Mouse (Mus musculus) liver, embryonic 11.5 days (tissue): Measurements from ENCODE around the gene Ccdc40. TPM values are rescaled to one million over a fixed set of nuclear protein-coding genes. Genes with fewer than 3 reads are reported as not detected.

Experiments used
- ATAC-seq: fragments of 200-750 bp; cut with Nextera tagmentation; replicated peaks from 2 replicates; pipeline ENCODE4 v1.8.0; 2017; ENCODE audit warnings: moderate number of reproducible peaks, mild to moderate bottlenecking, moderate TSS enrichment, moderate library complexity; ENCODE audit not compliant: low FRiP score
- DNase-seq: peaks from one replicate; pipeline ENCODE4 v3.0.0-alpha.2; 2017; ENCODE audit warnings: low spot score
- H3K27ac ChIP-seq: fragments of 300-500 bp; sonication (generic); 2 replicates; pipeline ENCODE4 v1.5.1; 2014; ENCODE audit warnings: mild to moderate bottlenecking, low read depth, low read length, control low read depth
- H3K27me3 ChIP-seq: fragments of 300-500 bp; sonication (generic); replicated peaks from 2 replicates; pipeline ENCODE4 v1.6.1; 2014; ENCODE audit warnings: low read length, mixed read lengths; ENCODE audit not compliant: control insufficient read depth, insufficient read depth
- H3K36me3 ChIP-seq: fragments of 300-500 bp; sonication (generic); 2 replicates; pipeline ENCODE4 v1.6.1; 2014; ENCODE audit warnings: mild to moderate bottlenecking, low read length, moderate library complexity, mixed read lengths; ENCODE audit not compliant: control insufficient read depth, insufficient read depth
- H3K4me1 ChIP-seq: fragments of 300-500 bp; sonication (generic); replicated peaks from 2 replicates; pipeline ENCODE4 v1.6.1; 2014; ENCODE audit warnings: low read length, mixed read lengths; ENCODE audit not compliant: control insufficient read depth, insufficient read depth
- H3K4me2 ChIP-seq: fragments of 300-500 bp; sonication (generic); 2 replicates; pipeline ENCODE4 v1.6.1; 2014; ENCODE audit warnings: mild to moderate bottlenecking, control low read depth, moderate library complexity
- H3K4me3 ChIP-seq: fragments of 300-500 bp; sonication (generic); 2 replicates; pipeline ENCODE4 v1.5.1; 2014; ENCODE audit warnings: low read depth, low read length, control low read depth
- H3K9ac ChIP-seq: fragments of 300-500 bp; sonication (generic); 2 replicates; pipeline ENCODE4 v1.6.1; 2014; ENCODE audit warnings: low read depth, low read length, control low read depth
- H3K9me3 ChIP-seq: fragments of 300-500 bp; sonication (generic); 2 replicates; pipeline ENCODE4 v1.6.1; 2016; ENCODE audit warnings: low read length, inconsistent platforms, mixed read lengths; ENCODE audit not compliant: control insufficient read depth
- WGBS: fragments of 180-500 bp; shearing (Covaris S2); extraction: QIAGEN DNeasy Blood & Tissue Kit; methylation state at CpG from one replicate; pipeline ENCODE4 v1.1.7; 2014; 5-methylcytosine and 5-hydroxymethylcytosine counted together
- polyA plus RNA-seq: library from polyadenylated mRNA; unstranded; fragments of >200 nt; fragmentation: Nextera tagmentation; extraction: Ambion mirVana; gene quantifications from 2 replicates; pipeline ENCODE4 v1.2.1, GENCODE M21; 2014

Gene Ccdc40
- polyA plus RNA-seq, 1 experiment from 2014 or later: 4.1 TPM

DNA sequence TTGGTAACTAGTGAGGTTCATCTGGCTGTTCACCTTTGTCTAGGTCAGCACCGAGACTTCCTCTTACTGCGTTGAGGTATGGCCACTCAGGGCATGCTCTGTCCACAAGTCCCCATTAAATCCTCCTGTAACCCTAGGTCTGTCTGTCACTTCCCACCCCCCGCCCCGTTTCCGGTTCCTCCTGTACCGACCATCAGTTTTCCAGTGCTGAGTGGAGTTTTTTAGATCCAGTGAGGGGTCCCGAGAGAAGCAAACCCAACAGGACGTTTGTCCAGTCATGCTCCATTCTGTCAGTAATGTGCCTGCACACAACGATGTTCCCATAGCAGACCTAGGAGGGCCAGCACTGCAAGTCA is 29.8 kb downstream of the Ccdc40 start:
- H3K27ac ChIP-seq: no peak overlapping the region
- ATAC-seq: no peak

DNA sequence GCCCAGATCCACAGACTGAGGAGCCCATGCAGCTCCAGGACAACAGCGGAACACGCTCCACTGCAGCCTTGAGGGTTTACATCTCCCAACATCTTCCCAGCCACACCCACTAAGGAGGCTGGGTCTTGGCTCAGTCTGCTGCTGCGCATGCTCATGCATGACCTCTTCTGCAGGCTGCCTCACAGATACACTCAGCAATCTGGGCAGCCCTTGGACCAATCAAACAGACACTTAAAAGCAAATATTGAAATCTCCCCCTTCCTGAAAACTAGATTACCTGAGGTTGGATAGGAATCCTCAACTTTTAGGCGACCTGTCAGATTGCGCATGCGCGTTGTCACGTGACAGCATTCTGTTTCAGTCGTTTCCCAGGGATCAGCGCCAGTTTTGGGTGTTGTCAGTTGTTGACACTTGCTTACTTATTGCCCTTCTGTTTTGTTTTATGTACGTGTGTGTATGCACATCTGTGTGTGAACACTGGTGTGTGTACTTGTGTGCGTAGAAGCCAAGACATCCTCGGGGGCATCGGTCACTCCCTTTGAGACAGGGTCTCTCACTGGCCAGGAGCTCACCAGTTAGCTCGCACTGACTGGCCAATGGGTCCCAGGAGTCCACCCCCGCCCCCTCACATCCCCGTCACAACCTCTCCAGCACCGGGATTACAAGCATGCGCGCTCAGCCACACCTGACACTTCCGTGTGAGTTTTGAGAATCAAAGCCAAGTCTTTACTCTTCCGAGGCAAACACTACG is 30.4 kb downstream of the Ccdc40 start:
- ATAC-seq (peak; percentile 73), DNase-seq (no peak)
- Histone ChIP-seq H3K27me3 (no peaks in the 10 kb centered on the region), H3K27ac (no peak overlapping the region), H3K4me1 (0 out of 2 replicates have a peak, but pooled peaks cover 2% of the 10 kb centered on the region), H3K4me3 (peak overlapping the region; percentile 14), H3K4me2 (peak overlapping the region; percentile 58), H3K9me3 (no peaks in the 10 kb centered on the region), H3K36me3 (no peaks in the 10 kb centered on the region), H3K9ac (0 out of 2 replicates have a peak overlapping the region, but pooled peaks have one; percentile 0)
- WGBS: 58% methylated on average over 23 of the region's 23 CpGs

More for the DNA sequence above, 29.8 kb downstream of the Ccdc40 start:
- Histone ChIP-seq H3K36me3 (no peaks in the 10 kb centered on the region), H3K9me3 (no peaks in the 10 kb centered on the region), H3K4me3 (peak overlapping the region; percentile 14), H3K27me3 (no peaks in the 10 kb centered on the region), H3K4me1 (0 out of 2 replicates have a peak, but pooled peaks cover 2% of the 10 kb centered on the region), H3K9ac (no peak overlapping the region), H3K4me2 (peak overlapping the region; percentile 58)
- 59% methylated on average over 9 of the region's 9 CpGs for WGBS
- no peak for DNase-seq

DNA sequence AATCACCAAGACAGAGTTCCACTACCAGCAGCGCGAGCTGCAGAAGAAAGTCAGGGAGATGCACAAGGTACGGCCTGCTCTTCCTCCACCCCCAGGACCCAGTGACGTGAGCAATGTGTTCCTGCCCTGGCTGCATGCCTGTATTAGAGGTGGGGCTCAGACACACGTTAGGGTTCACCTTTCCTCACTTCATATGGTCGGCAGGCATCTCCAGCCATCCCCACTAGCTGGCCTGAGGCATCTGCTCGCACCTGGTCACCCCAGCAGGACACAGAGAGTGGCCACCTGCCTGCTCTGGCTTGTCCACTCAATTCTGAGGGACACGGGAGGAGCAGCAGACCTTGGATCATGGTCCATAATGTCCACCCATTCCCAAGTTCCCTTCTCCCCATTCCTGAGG is 31.6 kb downstream of the Ccdc40 start:
- Histone ChIP-seq H3K27me3 (no peaks in the 10 kb centered on the region), H3K27ac (no peak overlapping the region), H3K4me2 (no peak overlapping the region), H3K9ac (no peak overlapping the region), H3K9me3 (no peaks in the 10 kb centered on the region), H3K4me3 (no peak overlapping the region), H3K4me1 (0 out of 2 replicates have a peak, but pooled peaks cover 2% of the 10 kb centered on the region), H3K36me3 (no peaks in the 10 kb centered on the region)
- DNase-seq: no peak
- no peak for ATAC-seq
- 86% methylated on average over 8 of the region's 8 CpGs for WGBS

DNA sequence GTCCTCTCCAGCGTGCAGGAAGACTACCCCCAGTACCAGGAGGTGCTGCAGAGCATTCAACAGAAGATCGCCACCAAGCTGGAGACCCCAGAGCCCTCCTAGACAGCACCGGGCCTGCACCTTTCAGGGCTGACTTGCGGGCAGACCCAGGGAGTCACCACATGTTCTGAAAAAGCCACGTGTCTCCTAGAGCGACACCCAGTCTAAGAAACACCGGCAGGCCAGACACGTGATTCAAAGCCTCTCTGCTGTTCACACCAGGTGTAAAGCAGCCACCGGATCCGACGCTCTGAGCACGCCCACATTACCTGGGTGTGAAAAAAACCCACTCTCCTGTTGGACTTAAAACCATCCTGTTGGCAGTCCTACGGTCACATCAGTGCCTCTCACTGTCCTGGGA is 36.0 kb downstream of the Ccdc40 start:
- Histone ChIP-seq H3K4me1 (peaks cover 9% of the 10 kb centered on the region), H3K27me3 (no peaks in the 10 kb centered on the region), H3K27ac (no peak overlapping the region), H3K4me3 (no peak overlapping the region), H3K36me3 (no peaks in the 10 kb centered on the region), H3K4me2 (no peak overlapping the region), H3K9ac (no peak overlapping the region), H3K9me3 (no peaks in the 10 kb centered on the region)
- no peak for ATAC-seq
- WGBS: 87% methylated on average over 13 of the region's 13 CpGs
- no peak for DNase-seq

DNA sequence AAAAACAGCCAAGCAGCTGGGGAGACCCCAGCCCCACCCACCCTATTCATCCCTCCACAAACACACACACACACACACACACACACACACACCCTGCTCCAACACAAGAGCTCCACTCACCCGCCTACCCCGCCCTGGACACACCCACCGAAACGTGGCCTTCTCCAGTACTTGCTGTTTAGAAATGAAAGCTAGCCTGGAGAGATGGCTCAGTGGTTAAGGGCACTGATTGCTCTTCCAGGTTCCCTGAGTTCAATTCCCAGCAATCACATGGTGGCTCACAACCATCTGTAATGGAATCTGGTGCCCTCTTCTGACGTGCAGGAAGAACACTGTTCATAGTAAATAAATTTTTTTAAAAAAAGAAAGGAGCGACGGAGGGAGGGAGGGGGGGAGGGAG is 37.4 kb downstream of the Ccdc40 start:
- Histone ChIP-seq H3K9ac (no peak overlapping the region), H3K27me3 (no peaks in the 10 kb centered on the region), H3K27ac (no peak overlapping the region), H3K4me1 (peaks cover 9% of the 10 kb centered on the region), H3K36me3 (no peaks in the 10 kb centered on the region), H3K9me3 (no peaks in the 10 kb centered on the region), H3K4me2 (no peak overlapping the region), H3K4me3 (no peak overlapping the region)
- DNase-seq (no peak), ATAC-seq (no peak)
- 73% methylated on average over 7 of the region's 7 CpGs for WGBS

DNA sequence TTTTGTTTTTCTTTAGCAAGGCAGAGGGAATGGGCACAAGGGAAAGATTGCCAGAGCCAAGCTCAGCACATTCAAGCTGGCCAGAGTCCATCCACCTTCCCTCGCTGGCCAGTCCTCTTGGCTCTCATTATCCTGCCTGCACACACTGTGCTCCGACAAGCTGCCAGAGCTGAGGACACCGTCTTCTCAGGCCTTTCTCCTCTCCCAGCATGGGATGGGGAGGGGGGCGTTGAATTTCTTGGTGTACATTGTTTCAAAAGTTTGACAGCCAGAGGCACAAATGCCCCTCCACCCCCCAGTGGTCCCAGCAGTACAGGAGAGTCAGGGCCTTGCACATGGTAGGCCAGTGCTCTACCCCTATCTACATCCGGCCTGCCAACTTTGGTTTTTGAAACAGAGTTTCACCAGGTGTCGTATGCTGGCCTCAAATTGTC is 38.9 kb downstream of the Ccdc40 start:
- peak overlapping the region; percentile 99 for H3K4me2 ChIP-seq
- ATAC-seq (peak; percentile 14), DNase-seq (no peak)
- peaks cover 3% of the 10 kb centered on the region; the same call in 1 of the 2 replicates for H3K36me3 ChIP-seq
- H3K4me1 ChIP-seq: peaks cover 9% of the 10 kb centered on the region
- H3K9ac ChIP-seq: peak overlapping the region; percentile 67; the same call in 1 of the 2 replicates
- H3K27me3 ChIP-seq: no peaks in the 10 kb centered on the region
- no peaks in the 10 kb centered on the region for H3K9me3 ChIP-seq
- peak overlapping the region; percentile 63 for H3K4me3 ChIP-seq
- 59% methylated on average over 6 of the region's 6 CpGs for WGBS
- H3K27ac ChIP-seq: no peak overlapping the region

DNA sequence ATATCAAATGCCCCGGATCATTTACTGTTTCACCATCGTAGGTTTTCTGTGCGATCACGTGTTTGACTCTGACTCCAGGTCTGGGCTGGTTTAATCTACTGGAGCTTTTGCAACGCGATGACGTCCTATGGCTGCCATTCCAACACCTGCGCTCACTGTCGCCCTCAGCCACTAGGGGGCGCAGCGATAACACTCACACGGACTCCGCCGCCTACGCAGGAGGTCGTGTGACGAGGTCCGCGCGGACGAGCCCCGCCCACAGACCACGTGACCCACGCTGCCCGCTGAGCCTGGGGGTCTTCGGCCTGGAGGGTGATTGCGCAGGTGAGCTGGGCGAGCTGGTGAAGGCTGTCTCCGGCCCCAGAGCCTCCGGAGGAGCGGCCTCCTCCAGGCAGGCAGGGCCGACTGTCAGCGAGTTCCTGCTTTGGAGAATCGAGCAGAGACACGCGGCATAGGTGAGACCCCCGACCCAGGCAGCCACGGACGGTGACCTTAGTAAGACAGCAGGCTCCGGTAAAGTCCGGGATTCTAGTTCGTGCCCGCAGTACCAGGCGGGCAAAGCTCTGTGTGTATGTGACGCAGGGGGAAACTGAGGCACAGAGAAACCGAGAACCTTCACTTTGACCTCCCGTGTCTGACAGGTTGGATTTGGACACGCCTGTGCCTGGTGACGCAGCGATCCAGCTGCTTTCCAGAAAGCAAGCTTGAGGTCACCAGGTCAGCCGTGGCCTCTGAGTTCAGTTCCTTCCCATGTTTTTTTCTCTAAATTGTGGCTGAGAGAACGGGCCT is 39.6 kb downstream of the Ccdc40 start, which contains the start of gene Gaa:
Gene Gaa, plus strand, starts transcription at position 120 of the 789 bp plus-strand sequence.
- ATAC-seq: peak; percentile 84
- DNase-seq: peak; percentile 93
- WGBS: 4% methylated on average over 52 of the region's 52 CpGs
- Histone ChIP-seq H3K4me3 (peak within 1 kb of the TSS; percentile 63), H3K27me3 (no peaks in the 10 kb centered on the region), H3K9ac (peak within 1 kb of the TSS; percentile 67), H3K4me1 (peaks cover 9% of the 10 kb centered on the region), H3K36me3 (peaks cover 5% of the 10 kb centered on the region; the same call in 1 of the 2 replicates), H3K27ac (peak within 1 kb of the TSS; percentile 36; the same call in 1 of the 2 replicates), H3K9me3 (no peaks in the 10 kb centered on the region), H3K4me2 (peak within 1 kb of the TSS; percentile 99)

DNA sequence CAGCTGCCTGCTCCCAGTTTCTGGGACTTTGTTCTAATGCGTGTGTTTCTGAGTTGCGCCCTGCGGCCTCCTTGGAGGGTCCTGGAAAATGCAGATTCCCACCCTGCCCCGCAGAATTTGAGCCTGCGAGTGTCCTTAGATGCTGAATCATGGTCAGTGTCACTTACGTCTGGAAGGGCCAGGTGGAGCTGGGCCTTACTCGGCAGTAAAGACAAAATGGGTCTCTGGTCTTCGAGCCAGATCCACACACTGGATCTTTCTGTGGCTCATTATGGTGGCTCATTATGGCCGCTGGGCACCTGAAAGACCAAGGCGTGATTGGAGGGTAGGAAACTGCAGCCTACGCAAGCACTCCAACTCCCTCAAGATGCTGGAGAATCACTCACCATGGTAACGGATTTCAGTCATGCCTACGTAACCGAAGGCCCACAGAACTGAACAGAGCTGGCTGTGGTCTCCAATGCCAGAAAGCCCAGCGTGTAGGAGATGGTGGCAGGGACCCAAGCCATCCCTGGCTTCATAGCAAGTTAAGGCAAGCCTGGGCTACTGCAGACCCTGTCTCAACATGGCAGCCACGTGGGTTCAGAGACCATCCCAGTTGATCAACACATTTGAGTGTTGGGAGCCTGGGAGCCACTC is 40.3 kb downstream of the Ccdc40 start:
- Histone ChIP-seq H3K9me3 (no peaks in the 10 kb centered on the region), H3K4me1 (peaks cover 9% of the 10 kb centered on the region), H3K4me3 (peak overlapping the region; percentile 63), H3K36me3 (peaks cover 7% of the 10 kb centered on the region; the same call in 1 of the 2 replicates), H3K27me3 (no peaks in the 10 kb centered on the region), H3K9ac (peak overlapping the region; percentile 67), H3K4me2 (peak overlapping the region; percentile 99), H3K27ac (peak overlapping the region; percentile 36)
- ATAC-seq: no peak
- 73% methylated on average over 16 of the region's 16 CpGs for WGBS
- no peak for DNase-seq
